Mouse (Mus musculus): ENCODE measurements around the gene Bag3. TPM values are rescaled to one million over a fixed set of nuclear protein-coding genes. Genes with fewer than 3 reads are reported as not detected.

Bag3 gene
- total RNA-seq (2014; fragmentation: Nextera tagmentation) (8.0 and 9.8 TPM in 2 replicates), total RNA-seq (2017) (5.6 and 7.0 TPM in 2 replicates)

GRCm38 (mm10) chr7:128523349-128523961, at the start of gene Bag3:
TSS of gene Bag3 (plus strand) at chr7:128523616.
- ATAC-seq (replicated peaks; ENCODE audit: poor library complexity, severe bottlenecking) = peak; percentile 89

- peak; percentile 66 for ATAC-seq (replicated peaks; ENCODE audit: poor library complexity, severe bottlenecking)
Observed at GRCm38 (mm10) chr7:128474322-128474721, 49.1 kb upstream of the Bag3 start.

- no peak for ATAC-seq (replicated peaks; ENCODE audit: poor library complexity, severe bottlenecking)
Observed at GRCm38 (mm10) chr7:128488986-128489385, 34.4 kb upstream of the Bag3 start.

GRCm38 (mm10) chr7:128494546-128494945, 28.9 kb upstream of the Bag3 start:
- no peak for ATAC-seq (replicated peaks; ENCODE audit: poor library complexity, severe bottlenecking)

- ATAC-seq (replicated peaks; ENCODE audit: poor library complexity, severe bottlenecking) = no peak
Observed at GRCm38 (mm10) chr7:128499801-128500200, 23.6 kb upstream of the Bag3 start.

- ATAC-seq (replicated peaks; ENCODE audit: poor library complexity, severe bottlenecking) = no peak
Observed at GRCm38 (mm10) chr7:128504091-128504490, 19.3 kb upstream of the Bag3 start.

- no peak for ATAC-seq (replicated peaks; ENCODE audit: poor library complexity, severe bottlenecking)
Observed at GRCm38 (mm10) chr7:128511936-128512335, 11.5 kb upstream of the Bag3 start.

- ATAC-seq (replicated peaks; ENCODE audit: poor library complexity, severe bottlenecking) = no peak
Observed at GRCm38 (mm10) chr7:128513512-128513911, 9.9 kb upstream of the Bag3 start.

GRCm38 (mm10) chr7:128514341-128514740, 9.1 kb upstream of the Bag3 start:
- ATAC-seq (replicated peaks; ENCODE audit: poor library complexity, severe bottlenecking) = no peak

GRCm38 (mm10) chr7:128516346-128516745, 7.1 kb upstream of the Bag3 start:
- ATAC-seq (replicated peaks; ENCODE audit: poor library complexity, severe bottlenecking) = no peak

GRCm38 (mm10) chr7:128519316-128520050, 3.9 kb upstream of the Bag3 start:
- no peak for ATAC-seq (replicated peaks; ENCODE audit: poor library complexity, severe bottlenecking)

- peak; percentile 64 for ATAC-seq (replicated peaks; ENCODE audit: poor library complexity, severe bottlenecking)
Observed at GRCm38 (mm10) chr7:128523962-128524581, 656 bp downstream of the Bag3 start.

- no peak for ATAC-seq (replicated peaks; ENCODE audit: poor library complexity, severe bottlenecking)
Observed at GRCm38 (mm10) chr7:128524641-128525040, 1.2 kb downstream of the Bag3 start.

- ATAC-seq (replicated peaks; ENCODE audit: poor library complexity, severe bottlenecking) = no peak
Observed at GRCm38 (mm10) chr7:128526611-128527010, 3.2 kb downstream of the Bag3 start.

GRCm38 (mm10) chr7:128528596-128528995, 5.2 kb downstream of the Bag3 start:
- no peak for ATAC-seq (replicated peaks; ENCODE audit: poor library complexity, severe bottlenecking)

- no peak for ATAC-seq (replicated peaks; ENCODE audit: poor library complexity, severe bottlenecking)
Observed at GRCm38 (mm10) chr7:128529126-128529525, 5.7 kb downstream of the Bag3 start.

GRCm38 (mm10) chr7:128529574-128530051, 6.2 kb downstream of the Bag3 start:
- no peak for ATAC-seq (replicated peaks; ENCODE audit: poor library complexity, severe bottlenecking)

GRCm38 (mm10) chr7:128531031-128531430, 7.6 kb downstream of the Bag3 start:
- ATAC-seq (replicated peaks; ENCODE audit: poor library complexity, severe bottlenecking) = no peak

GRCm38 (mm10) chr7:128531929-128532328, 8.5 kb downstream of the Bag3 start:
- ATAC-seq (replicated peaks; ENCODE audit: poor library complexity, severe bottlenecking) = peak; percentile 31; the same call in 1 of the 2 replicates

GRCm38 (mm10) chr7:128532441-128533166, 9.2 kb downstream of the Bag3 start:
- ATAC-seq (replicated peaks; ENCODE audit: poor library complexity, severe bottlenecking) = no peak

Data from granulocyte monocyte progenitor cell, adult 5-6 weeks (primary cell).